Mouse (Mus musculus) right cerebral cortex, postnatal 4 days (tissue): ENCODE data around the gene 4931428L18Rik.
"Not testable (repeated sequence)": the region's sequence is repeated elsewhere in the genome, so short reads cannot be mapped to it uniquely, and the experiment has no call there.

Experiments used
- DNase-seq: peaks from one replicate; pipeline ENCODE4 v3.0.0-alpha.2; 2022

4931428L18Rik gene

GRCm38 (mm10) chr1:31051370-31051921 is 171.0 kb downstream of the 4931428L18Rik start:
- no peak for DNase-seq

- DNase-seq: no peak
Measured at GRCm38 (mm10) chr1:31049954-31050652, 172.4 kb downstream of the 4931428L18Rik start.

- no peak for DNase-seq
Measured at GRCm38 (mm10) chr1:31043208-31043607, 179.3 kb downstream of the 4931428L18Rik start.

GRCm38 (mm10) chr1:31042793-31043192 is 179.7 kb downstream of the 4931428L18Rik start:
- no peak for DNase-seq

- no peak for DNase-seq
Measured at GRCm38 (mm10) chr1:31033851-31034534, 188.5 kb downstream of the 4931428L18Rik start.

GRCm38 (mm10) chr1:31032351-31032750 is 190.1 kb downstream of the 4931428L18Rik start:
- no peak for DNase-seq

- DNase-seq: no peak
Measured at GRCm38 (mm10) chr1:31023173-31023572, 199.3 kb downstream of the 4931428L18Rik start.

- no peak for DNase-seq
Measured at GRCm38 (mm10) chr1:31019283-31019682, 203.2 kb downstream of the 4931428L18Rik start.

GRCm38 (mm10) chr1:31017377-31017776 is 205.1 kb downstream of the 4931428L18Rik start:
- DNase-seq: no peak

GRCm38 (mm10) chr1:31016068-31016467 is 206.4 kb downstream of the 4931428L18Rik start:
- DNase-seq: no peak

GRCm38 (mm10) chr1:31015261-31015660 is 207.2 kb downstream of the 4931428L18Rik start:
- no peak for DNase-seq

- not testable (repeated sequence) for DNase-seq
Measured at GRCm38 (mm10) chr1:30977868-30978267, 244.6 kb downstream of the 4931428L18Rik start, which contains the start of gene AC153137.1. Gene AC153137.1 (minus strand): TSS chr1:30977968.

- peak; percentile 8 for DNase-seq
Measured at GRCm38 (mm10) chr1:30977239-30977638, 245.2 kb downstream of the 4931428L18Rik start.

GRCm38 (mm10) chr1:30951795-30952194 is 270.7 kb downstream of the 4931428L18Rik start:
- DNase-seq: no peak

GRCm38 (mm10) chr1:30950456-30950835 is 272.0 kb downstream of the 4931428L18Rik start:
- DNase-seq: no peak

- DNase-seq: peak; percentile 98
Measured at GRCm38 (mm10) chr1:30949710-30950455, 272.6 kb downstream of the 4931428L18Rik start.

- DNase-seq: peak; percentile 60
Measured at GRCm38 (mm10) chr1:30948950-30949639, 273.4 kb downstream of the 4931428L18Rik start.

GRCm38 (mm10) chr1:30948361-30948949 is 274.0 kb downstream of the 4931428L18Rik start:
- peak; percentile 23 for DNase-seq
